Mouse (Mus musculus) thymus, postnatal 4 days (tissue): ENCODE data around the gene Col8a2.

Experiments
- DNase-seq: peaks from one replicate; pipeline ENCODE4 v3.0.0; 2021

Gene Col8a2

GRCm38 (mm10) chr4:126301584-126302309 is 15.2 kb downstream of the Col8a2 start:
- no peak for DNase-seq

GRCm38 (mm10) chr4:126303877-126304276 is 17.3 kb downstream of the Col8a2 start:
- DNase-seq: no peak

DNA sequence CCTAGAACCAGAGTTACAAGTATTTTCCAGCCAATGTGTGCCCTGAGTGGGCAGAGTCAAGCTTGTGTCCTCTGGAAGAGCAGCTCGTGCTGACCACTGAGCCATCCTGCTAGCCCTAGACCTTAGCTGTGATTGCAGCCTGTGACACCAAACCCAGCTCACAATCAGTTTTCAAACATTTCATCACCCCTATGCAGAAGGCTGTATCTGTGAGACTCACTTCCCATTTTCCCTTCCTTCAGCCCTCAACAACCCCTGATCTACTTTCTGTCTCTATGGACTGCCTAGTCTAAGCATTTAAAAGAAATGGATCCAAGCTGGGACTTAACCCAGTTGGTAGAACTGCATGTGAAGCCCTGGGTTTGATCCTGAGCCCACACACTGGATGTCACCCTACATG is 18.8 kb downstream of the Col8a2 start:
- no peak for DNase-seq

GRCm38 (mm10) chr4:126306058-126306457 is 19.5 kb downstream of the Col8a2 start:
- no peak for DNase-seq

GRCm38 (mm10) chr4:126306827-126307226 is 20.2 kb downstream of the Col8a2 start:
- DNase-seq: no peak

- DNase-seq: peak; percentile 67
These were observed 22.8 kb downstream of the Col8a2 start for GRCm38 (mm10) chr4:126309211-126309921.

GRCm38 (mm10) chr4:126309922-126310309 is 23.3 kb downstream of the Col8a2 start:
- DNase-seq: peak; percentile 93

DNA sequence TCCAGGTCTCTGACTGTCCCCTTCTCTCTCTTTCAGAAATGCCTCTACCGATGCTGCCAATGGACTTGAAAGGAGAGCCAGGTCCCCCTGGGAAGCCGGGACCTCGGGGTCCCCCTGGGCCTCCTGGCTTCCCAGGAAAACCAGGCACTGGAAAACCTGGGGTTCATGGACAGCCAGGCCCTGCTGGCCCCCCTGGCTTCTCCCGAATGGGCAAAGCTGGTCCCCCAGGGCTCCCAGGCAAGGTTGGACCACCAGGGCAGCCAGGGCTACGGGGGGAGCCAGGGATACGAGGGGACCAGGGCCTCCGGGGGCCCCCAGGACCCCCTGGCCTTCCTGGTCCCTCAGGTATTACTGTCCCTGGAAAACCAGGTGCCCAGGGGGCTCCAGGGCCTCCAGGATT is 23.8 kb downstream of the Col8a2 start:
- no peak for DNase-seq

- DNase-seq: no peak
These were observed 25.1 kb downstream of the Col8a2 start for GRCm38 (mm10) chr4:126311566-126312200.

- DNase-seq: no peak
These were observed 26.6 kb downstream of the Col8a2 start for GRCm38 (mm10) chr4:126313202-126313601.

DNA sequence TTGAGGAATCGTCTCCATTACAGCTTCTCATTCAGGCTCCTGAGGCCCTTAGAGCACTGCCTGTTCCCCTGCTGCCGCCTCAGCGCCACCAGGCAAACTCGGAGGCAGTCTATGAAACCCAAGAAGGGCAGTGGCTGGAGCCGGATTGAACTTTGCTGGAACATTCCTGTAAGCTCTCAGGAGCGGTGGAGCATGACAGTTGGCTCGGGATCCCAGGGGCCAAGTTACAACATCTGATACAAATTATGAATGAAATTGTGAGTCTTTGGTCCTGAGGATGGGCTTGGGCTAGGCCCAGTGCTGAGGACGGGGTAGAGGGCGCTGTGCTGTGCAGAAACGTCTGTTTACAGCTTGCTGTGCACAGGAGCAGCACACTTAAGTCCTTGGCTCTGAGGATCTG is 27.8 kb downstream of the Col8a2 start:
- no peak for DNase-seq

- no peak for DNase-seq
These were observed 29.3 kb downstream of the Col8a2 start for GRCm38 (mm10) chr4:126315931-126316330.

DNA sequence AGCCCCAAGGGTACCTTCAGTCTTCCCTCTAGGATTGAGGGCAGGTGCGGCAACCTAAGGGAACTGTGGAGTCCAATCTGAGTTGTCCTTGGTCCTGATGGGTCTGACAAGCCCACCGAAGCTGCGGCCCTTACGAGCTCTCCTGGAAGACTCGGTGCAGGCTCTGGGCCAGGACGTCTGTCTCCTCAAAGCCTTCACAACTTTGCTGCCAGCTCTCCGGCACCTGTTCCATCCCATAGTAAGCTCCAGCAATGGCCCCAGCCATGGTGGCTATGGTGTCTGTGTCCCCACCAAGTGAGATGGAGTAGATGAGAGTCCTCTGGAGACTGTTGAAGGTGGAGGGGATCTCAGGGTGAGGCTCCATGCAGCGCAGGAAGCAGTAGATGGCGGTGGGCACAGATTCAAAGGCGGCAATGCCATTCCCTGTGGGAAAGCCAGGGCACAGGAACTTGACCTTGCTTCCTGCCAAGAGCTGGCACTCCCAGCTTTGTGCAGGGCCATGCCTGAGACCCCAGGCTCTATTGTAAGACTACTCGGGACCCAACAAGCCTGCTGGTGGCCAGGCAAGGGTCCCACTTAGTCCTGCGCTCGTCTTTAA is 29.9 kb downstream of the Col8a2 start:
- DNase-seq: no peak

DNA sequence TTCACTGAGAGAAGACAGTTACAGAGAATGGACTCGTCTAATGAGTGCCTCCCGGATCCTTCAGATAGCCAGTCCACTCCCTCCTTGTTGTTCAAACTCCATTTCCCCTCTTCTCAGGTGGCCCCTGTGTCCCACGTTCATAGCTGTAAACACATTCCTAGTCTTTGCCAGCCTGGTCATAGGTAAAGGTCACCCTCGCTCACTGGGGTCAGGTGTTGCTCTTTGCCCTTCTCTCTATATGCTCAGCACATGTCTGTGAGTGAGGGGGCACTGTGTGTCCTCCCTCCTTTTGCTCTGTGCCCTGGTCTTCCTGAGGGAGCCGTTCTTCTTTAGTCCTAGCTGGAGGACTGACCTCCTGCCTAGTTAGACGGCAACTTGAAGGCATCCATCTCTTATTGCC is 33.2 kb downstream of the Col8a2 start:
- no peak for DNase-seq

GRCm38 (mm10) chr4:126321111-126321853 is 34.7 kb downstream of the Col8a2 start, which contains the start of gene Adprhl2:
Adprhl2 (minus strand) TSS chr4:126321703.
- DNase-seq: peak; percentile 100

DNA sequence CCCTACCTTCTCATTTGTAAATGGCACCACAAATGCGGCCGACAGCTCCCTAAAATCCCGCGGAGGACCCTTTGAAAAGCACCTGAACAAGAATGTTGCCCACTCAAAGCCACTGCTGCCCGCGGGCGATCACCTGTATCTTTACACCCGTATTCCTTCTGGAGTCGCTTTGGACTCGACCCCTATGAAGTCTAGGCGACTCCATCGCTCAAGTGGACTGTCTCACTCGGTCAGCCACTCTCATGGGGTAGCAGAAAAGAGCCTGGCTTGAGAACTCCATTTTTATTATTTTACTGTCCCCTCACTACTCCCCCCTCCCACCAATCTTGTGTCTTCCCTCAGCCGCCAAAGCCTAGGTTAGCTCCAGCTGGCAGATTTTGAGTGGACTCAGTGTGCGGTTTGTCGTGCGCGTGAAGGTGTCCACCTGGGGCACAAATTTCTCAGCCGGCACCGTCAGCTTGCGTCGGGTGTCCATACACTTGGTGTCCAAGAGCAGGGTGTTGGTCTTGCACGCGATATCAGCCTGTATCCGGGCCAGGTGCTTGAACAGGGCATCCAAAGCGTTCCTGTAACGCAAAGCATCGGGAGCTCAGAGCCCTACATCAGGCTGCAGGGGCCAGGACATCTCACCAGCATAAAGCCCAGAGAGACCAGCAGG is 35.4 kb downstream of the Col8a2 start:
- peak; percentile 40 for DNase-seq

DNA sequence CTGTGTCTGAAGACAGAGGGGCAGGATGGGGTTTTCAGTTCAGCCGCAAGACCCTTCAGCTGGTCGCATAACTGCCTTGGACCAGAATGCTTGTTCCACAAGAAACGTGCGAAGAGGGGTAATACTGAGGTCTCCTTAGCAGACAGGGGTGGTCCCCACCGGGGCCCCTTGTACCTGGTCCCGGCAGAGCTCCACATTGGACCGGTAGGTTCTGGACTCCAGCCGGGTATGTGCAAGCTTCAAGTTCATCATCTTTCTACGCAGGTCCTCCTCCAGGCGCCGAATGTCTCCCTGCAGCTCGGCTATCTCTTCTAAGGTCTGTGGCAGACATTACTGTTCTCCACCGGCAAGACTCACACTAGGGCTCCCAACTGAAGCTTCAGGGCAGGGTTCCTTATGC is 36.1 kb downstream of the Col8a2 start:
- DNase-seq: no peak

- no peak for DNase-seq
These were observed 38.3 kb downstream of the Col8a2 start for GRCm38 (mm10) chr4:126324861-126325260.

- peak; percentile 28 for DNase-seq
These were observed 38.8 kb downstream of the Col8a2 start, which contains the start of gene Tekt2 for GRCm38 (mm10) chr4:126325281-126325861. Tekt2 (minus strand) TSS chr4:126325688.

- DNase-seq: no peak
These were observed 39.4 kb downstream of the Col8a2 start for GRCm38 (mm10) chr4:126326036-126326435.

- no peak for DNase-seq
These were observed 43.7 kb downstream of the Col8a2 start for GRCm38 (mm10) chr4:126330295-126330694.

- DNase-seq: no peak
These were observed 45.2 kb downstream of the Col8a2 start for GRCm38 (mm10) chr4:126331751-126332150.
